Mouse (Mus musculus): ENCODE results near the gene March10.

GRCm38 (mm10) chr11:105419946-105420345 is 36.6 kb downstream of the March10 start:
- TF ChIP-seq ZNF384 (IDR thresholded peaks at IDR 0.05; ENCODE audit: low read depth, low read length) (no peak), CHD2 (IDR thresholded peaks at IDR 0.05; ENCODE audit: low read depth, low read length) (no peak)

Measured in ES-E14 (cell line).